Mouse (Mus musculus) 416B (cell line): Measurements from ENCODE around the gene Prpf4b.

ENCODE experiments used
- DNase-seq: peaks from one replicate; pipeline ENCODE4 v3.0.0; 2011; ENCODE audit warnings: low read depth

Gene Prpf4b

GRCm38 (mm10) chr13:34934931-34935644 lies 60.0 kb downstream of the Prpf4b start:
- no peak for DNase-seq

DNA sequence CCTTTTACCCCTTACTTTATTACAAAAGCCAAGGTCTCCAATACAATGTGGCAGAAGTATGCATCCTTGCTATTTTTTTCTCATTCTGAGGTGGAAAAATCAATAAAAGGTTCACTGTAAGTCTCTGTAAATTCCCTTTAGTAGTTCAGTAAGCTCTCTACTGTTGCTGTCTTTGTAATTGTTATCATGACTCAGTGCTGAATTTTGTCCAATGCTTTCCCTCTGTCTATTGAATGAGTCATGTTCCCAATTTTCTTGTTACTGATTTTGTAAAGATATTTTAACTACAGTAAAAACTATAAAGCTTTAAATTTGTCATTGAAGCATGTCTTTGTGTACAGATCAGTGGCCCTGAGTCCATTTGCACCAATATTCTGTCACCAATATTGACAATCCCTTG lies 67.3 kb downstream of the Prpf4b start:
- DNase-seq = no peak

- peak; percentile 29 for DNase-seq
Observed at GRCm38 (mm10) chr13:34951437-34951836, 76.3 kb downstream of the Prpf4b start.
